Mouse (Mus musculus) E14TG2a.4 (cell line): ENCODE measurements around the gene Arhgef15.

ENCODE experiments used
- H3K27me3 ChIP-seq: 2 replicates; pipeline ENCODE4 v1.6.1; 2014; ENCODE audit warnings: low read length, control low read depth; ENCODE audit not compliant: insufficient read depth
- H3K36me3 ChIP-seq: 2 replicates; pipeline ENCODE4 v1.6.1; 2014; ENCODE audit warnings: low read length, control low read depth; ENCODE audit not compliant: insufficient read depth
- H3K4me1 ChIP-seq: replicated peaks from 2 replicates; pipeline ENCODE4 v1.6.1; 2014; ENCODE audit warnings: low read depth, low read length, control low read depth
- H3K4me3 ChIP-seq: replicated peaks from 2 replicates; pipeline ENCODE4 v1.5.1; 2014; ENCODE audit warnings: mild to moderate bottlenecking, low read length
- H3K9me3 ChIP-seq: 2 replicates; pipeline ENCODE4 v1.6.1; 2014; ENCODE audit warnings: low read length, control low read depth
- CTCF ChIP-seq: conservative IDR thresholded peaks from 2 replicates; pipeline ENCODE4 v1.5.1; 2014; ENCODE audit warnings: low read length
- NANOG ChIP-seq: IDR thresholded peaks from 2 replicates; pipeline ENCODE4 v1.6.1; 2014; ENCODE audit warnings: borderline replicate concordance, low read length, mixed read lengths
- POU5F1 ChIP-seq: IDR thresholded peaks from 2 replicates; pipeline ENCODE4 v1.6.1; 2014; ENCODE audit warnings: low read length, borderline replicate concordance

Gene Arhgef15

GRCm38 (mm10) chr11:68899815-68900214, 57.5 kb downstream of the Arhgef15 start:
- H3K4me1 ChIP-seq, result peaks cover 28% of the 10 kb centered on the region
- no peak for TF ChIP-seq POU5F1
- TF ChIP-seq NANOG, result no peak
- TF ChIP-seq CTCF, result no peak
- peaks cover 31% of the 10 kb centered on the region for H3K36me3 ChIP-seq
- peaks cover 10% of the 10 kb centered on the region for H3K27me3 ChIP-seq
- no peaks in the 10 kb centered on the region for H3K9me3 ChIP-seq
- H3K4me3 ChIP-seq, result no peak overlapping the region

GRCm38 (mm10) chr11:68898790-68899189, 58.5 kb downstream of the Arhgef15 start:
- H3K4me3 ChIP-seq, result no peak overlapping the region
- H3K9me3 ChIP-seq, result no peaks in the 10 kb centered on the region
- TF ChIP-seq CTCF (no peak), POU5F1 (no peak), NANOG (no peak)

GRCm38 (mm10) chr11:68897838-68898237, 59.4 kb downstream of the Arhgef15 start:
- H3K4me3 ChIP-seq, result no peak overlapping the region
- H3K4me1 ChIP-seq, result peaks cover 19% of the 10 kb centered on the region
- TF ChIP-seq NANOG (no peak), CTCF (no peak), POU5F1 (no peak)
- H3K36me3 ChIP-seq, result peaks cover 11% of the 10 kb centered on the region
- no peaks in the 10 kb centered on the region for H3K9me3 ChIP-seq
- H3K27me3 ChIP-seq, result peaks cover 26% of the 10 kb centered on the region

More at GRCm38 (mm10) chr11:68898790-68899189, 58.5 kb downstream of the Arhgef15 start:
- Histone ChIP-seq H3K27me3 (peaks cover 17% of the 10 kb centered on the region), H3K4me1 (peaks cover 20% of the 10 kb centered on the region), H3K36me3 (peaks cover 21% of the 10 kb centered on the region)

GRCm38 (mm10) chr11:68897120-68897519, 60.2 kb downstream of the Arhgef15 start:
- Histone ChIP-seq H3K4me3 (no peak overlapping the region), H3K9me3 (no peaks in the 10 kb centered on the region), H3K27me3 (peaks cover 34% of the 10 kb centered on the region), H3K4me1 (peaks cover 25% of the 10 kb centered on the region), H3K36me3 (peaks cover 4% of the 10 kb centered on the region)
- TF ChIP-seq CTCF (peak; percentile 92), NANOG (no peak)

GRCm38 (mm10) chr11:68896247-68896646, 61.0 kb downstream of the Arhgef15 start:
- peaks cover 39% of the 10 kb centered on the region for H3K27me3 ChIP-seq
- TF ChIP-seq NANOG, result no peak
- TF ChIP-seq POU5F1, result no peak
- TF ChIP-seq CTCF, result no peak
- no peaks in the 10 kb centered on the region for H3K36me3 ChIP-seq
- H3K9me3 ChIP-seq, result no peaks in the 10 kb centered on the region
- peaks cover 27% of the 10 kb centered on the region for H3K4me1 ChIP-seq
- no peak overlapping the region for H3K4me3 ChIP-seq

GRCm38 (mm10) chr11:68893911-68894464, 63.3 kb downstream of the Arhgef15 start:
- H3K4me1 ChIP-seq, result peaks cover 21% of the 10 kb centered on the region
- no peaks in the 10 kb centered on the region for H3K9me3 ChIP-seq
- TF ChIP-seq NANOG, result no peak
- TF ChIP-seq POU5F1, result no peak
- no peak for TF ChIP-seq CTCF
- H3K27me3 ChIP-seq, result peaks cover 36% of the 10 kb centered on the region
- no peaks in the 10 kb centered on the region for H3K36me3 ChIP-seq
- no peak overlapping the region for H3K4me3 ChIP-seq
